Mouse (Mus musculus) hindbrain, embryonic 15.5 days (tissue): ENCODE results near the gene Nipal3. TPM values are rescaled to one million over a fixed set of nuclear protein-coding genes. Genes with fewer than 3 reads are reported as not detected.

Experiments
- ATAC-seq: fragments of 200-750 bp; cut with Nextera tagmentation; 2 replicates; pipeline ENCODE4 v1.8.0; 2017; ENCODE audit warnings: low read depth, moderate number of reproducible peaks, moderate TSS enrichment; ENCODE audit not compliant: low FRiP score
- H3K27ac ChIP-seq: fragments of 300-500 bp; sonication (generic); replicated peaks from 2 replicates; pipeline ENCODE4 v1.5.1; 2015; ENCODE audit warnings: mild to moderate bottlenecking, inconsistent platforms
- H3K27me3 ChIP-seq: fragments of 300-500 bp; sonication (generic); 2 replicates; pipeline ENCODE4 v1.6.1; 2015; ENCODE audit warnings: control low read depth, inconsistent platforms
- H3K36me3 ChIP-seq: fragments of 300-500 bp; sonication (generic); 2 replicates; pipeline ENCODE4 v1.6.1; 2015; ENCODE audit warnings: control low read depth, inconsistent platforms
- H3K4me1 ChIP-seq: fragments of 300-500 bp; sonication (generic); replicated peaks from 2 replicates; pipeline ENCODE4 v1.6.1; 2015; ENCODE audit warnings: control low read depth, inconsistent platforms
- H3K4me2 ChIP-seq: fragments of 300-500 bp; sonication (generic); 2 replicates; pipeline ENCODE4 v1.6.1; 2015; ENCODE audit warnings: moderate library complexity, mild to moderate bottlenecking, inconsistent platforms
- H3K4me3 ChIP-seq: fragments of 300-500 bp; sonication (generic); 2 replicates; pipeline ENCODE4 v1.5.1; 2015; ENCODE audit warnings: mild to moderate bottlenecking, inconsistent platforms
- H3K9ac ChIP-seq: fragments of 300-500 bp; sonication (generic); 2 replicates; pipeline ENCODE4 v1.6.1; 2015; ENCODE audit warnings: inconsistent platforms
- H3K9me3 ChIP-seq: fragments of 300-500 bp; sonication (generic); 2 replicates; pipeline ENCODE4 v1.6.1; 2016; ENCODE audit warnings: control low read depth, inconsistent platforms
- WGBS: fragments of 180-500 bp; shearing (Covaris S2); methylation state at CpG from one replicate; pipeline ENCODE4 v1.1.7; 2015; 5-methylcytosine and 5-hydroxymethylcytosine counted together
- polyA plus RNA-seq: library from polyadenylated mRNA; unstranded; fragments of >200 nt; fragmentation: Nextera tagmentation; extraction: Ambion mirVana; gene quantifications from 2 replicates; pipeline ENCODE4 v1.2.1, GENCODE M21; 2015

Nipal3 gene
- polyA plus RNA-seq, 1 experiment from 2014 or later, result 8.1 TPM

GRCm38 (mm10) chr4:135523939-135524338 is 29.1 kb upstream of the Nipal3 start:
- Histone ChIP-seq H3K36me3 (no peaks in the 10 kb centered on the region), H3K27ac (no peak overlapping the region), H3K9me3 (no peaks in the 10 kb centered on the region), H3K9ac (no peak overlapping the region), H3K4me1 (peaks cover 24% of the 10 kb centered on the region), H3K4me2 (no peak overlapping the region), H3K27me3 (peaks cover 13% of the 10 kb centered on the region; the same call in 1 of the 2 replicates), H3K4me3 (no peak overlapping the region)
- 0 out of 2 replicates have a peak, but pooled peaks have one; percentile 34 for ATAC-seq
- 1% methylated on average over 6 of the region's 7 CpGs for WGBS

GRCm38 (mm10) chr4:135520421-135520820 is 25.6 kb upstream of the Nipal3 start:
- H3K4me3 ChIP-seq, result no peak overlapping the region
- peaks cover 6% of the 10 kb centered on the region; the same call in 1 of the 2 replicates for H3K27me3 ChIP-seq
- H3K27ac ChIP-seq, result no peak overlapping the region
- H3K36me3 ChIP-seq, result no peaks in the 10 kb centered on the region
- 79% methylated on average over 9 of the region's 9 CpGs for WGBS
- no peak overlapping the region for H3K4me2 ChIP-seq
- no peak for ATAC-seq
- no peak overlapping the region for H3K9ac ChIP-seq
- H3K9me3 ChIP-seq, result no peaks in the 10 kb centered on the region
- H3K4me1 ChIP-seq, result peaks cover 15% of the 10 kb centered on the region

DNA sequence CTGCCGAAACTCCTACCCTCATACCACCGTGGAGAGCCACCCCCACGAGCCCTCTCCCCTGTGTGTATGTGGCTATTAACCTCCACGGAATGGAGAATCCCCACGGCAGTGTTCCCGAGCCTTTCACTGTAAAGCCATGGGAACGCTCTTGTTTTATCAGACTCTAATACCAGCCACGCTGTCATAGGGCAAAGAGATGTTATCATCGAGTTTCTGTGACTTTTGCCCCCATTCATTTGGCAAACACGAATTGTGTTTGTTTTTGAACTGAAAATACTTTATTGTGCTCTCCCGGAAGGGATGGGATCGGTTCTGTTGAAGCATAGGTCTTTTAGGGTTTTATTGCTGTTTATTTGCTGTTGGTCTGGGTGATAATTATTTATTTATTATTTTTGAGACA is 23.3 kb upstream of the Nipal3 start:
- Histone ChIP-seq H3K4me1 (no peaks in the 10 kb centered on the region), H3K9ac (no peak overlapping the region), H3K4me2 (no peak overlapping the region), H3K9me3 (no peaks in the 10 kb centered on the region), H3K27ac (no peak overlapping the region), H3K27me3 (0 out of 2 replicates have a peak, but pooled peaks cover 4% of the 10 kb centered on the region), H3K36me3 (no peaks in the 10 kb centered on the region), H3K4me3 (no peak overlapping the region)
- no peak for ATAC-seq
- 85% methylated on average over 12 of the region's 12 CpGs for WGBS

GRCm38 (mm10) chr4:135516351-135517316 is 21.8 kb upstream of the Nipal3 start:
- Histone ChIP-seq H3K36me3 (no peaks in the 10 kb centered on the region), H3K4me3 (no peak overlapping the region), H3K27ac (no peak overlapping the region), H3K9ac (no peak overlapping the region), H3K9me3 (no peaks in the 10 kb centered on the region), H3K4me2 (no peak overlapping the region), H3K4me1 (no peaks in the 10 kb centered on the region), H3K27me3 (no peaks in the 10 kb centered on the region)
- 52% methylated on average over 15 of the region's 15 CpGs for WGBS
- no peak for ATAC-seq

DNA sequence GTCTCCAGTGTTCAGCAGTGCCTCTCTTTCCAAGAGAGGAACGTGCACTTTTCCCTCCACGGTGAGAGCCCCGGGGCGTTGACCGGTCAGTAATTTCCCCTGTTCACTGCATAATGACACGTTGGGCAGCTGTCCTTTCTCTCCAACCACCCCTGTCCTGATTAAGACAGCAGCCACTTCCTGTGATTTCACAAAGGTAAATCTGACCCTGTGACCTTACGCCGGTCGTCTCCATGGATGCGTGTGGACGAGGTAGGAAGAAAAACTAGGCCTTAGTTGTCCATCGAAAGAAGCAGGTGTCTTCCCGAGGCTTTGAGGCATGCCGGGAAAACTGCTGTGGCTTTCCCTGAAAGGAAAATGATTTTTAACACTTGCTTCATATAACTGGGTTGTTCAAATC is 20.1 kb upstream of the Nipal3 start:
- no peaks in the 10 kb centered on the region for H3K36me3 ChIP-seq
- H3K27me3 ChIP-seq, result no peaks in the 10 kb centered on the region
- 67% methylated on average over 14 of the region's 14 CpGs for WGBS

DNA sequence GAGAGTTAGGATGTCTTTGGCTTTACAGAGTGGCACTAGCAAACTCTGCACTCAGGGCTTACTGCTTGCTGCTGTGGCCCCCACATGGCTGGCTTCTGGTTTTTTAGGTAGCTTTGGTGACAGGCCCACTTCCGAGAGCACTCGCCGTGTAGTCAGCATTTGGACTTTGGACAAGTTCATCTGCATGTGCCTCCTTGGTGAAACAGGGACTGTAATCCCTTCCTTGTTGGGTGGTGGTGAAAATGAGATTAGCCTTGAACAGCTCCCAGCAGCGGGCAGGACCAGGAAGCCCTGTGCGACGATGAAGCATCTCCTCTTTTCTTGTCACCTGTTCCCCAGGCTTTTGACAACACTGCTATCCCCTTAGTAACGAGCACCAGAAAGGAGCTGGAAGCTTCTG is 19.0 kb upstream of the Nipal3 start:
- Histone ChIP-seq H3K9ac (no peak overlapping the region), H3K4me3 (no peak overlapping the region), H3K9me3 (no peaks in the 10 kb centered on the region), H3K27me3 (no peaks in the 10 kb centered on the region), H3K27ac (no peak overlapping the region), H3K4me1 (no peaks in the 10 kb centered on the region), H3K36me3 (no peaks in the 10 kb centered on the region), H3K4me2 (no peak overlapping the region)
- no peak for ATAC-seq
- WGBS, result 89% methylated on average over 7 of the region's 7 CpGs

More for the DNA sequence above, 20.1 kb upstream of the Nipal3 start:
- Histone ChIP-seq H3K27ac (no peak overlapping the region), H3K4me3 (no peak overlapping the region), H3K4me1 (no peaks in the 10 kb centered on the region), H3K9me3 (no peaks in the 10 kb centered on the region), H3K4me2 (no peak overlapping the region), H3K9ac (no peak overlapping the region)
- ATAC-seq, result no peak

DNA sequence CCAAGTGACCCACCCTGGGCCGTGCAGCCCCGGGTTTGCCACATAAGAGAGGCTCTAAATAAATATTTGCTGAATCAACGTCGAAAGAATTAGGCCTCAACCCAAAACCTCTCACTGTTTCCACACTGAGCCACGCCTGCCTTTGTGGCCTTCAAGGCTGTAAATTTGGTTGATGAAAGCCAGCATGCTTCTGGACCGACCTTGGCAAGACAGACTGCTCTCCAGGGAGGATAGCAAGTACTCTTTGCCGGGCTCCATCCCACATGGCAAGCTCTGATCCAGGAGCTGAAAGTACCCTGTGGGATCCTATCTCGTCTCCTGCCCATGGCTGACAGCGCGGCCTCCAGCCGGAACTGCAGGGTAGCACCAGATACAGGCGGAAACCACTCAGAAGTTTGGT is 14.7 kb upstream of the Nipal3 start:
- H3K27ac ChIP-seq, result no peak overlapping the region
- no peaks in the 10 kb centered on the region for H3K27me3 ChIP-seq
- WGBS, result 67% methylated on average over 12 of the region's 12 CpGs
- no peak overlapping the region for H3K4me3 ChIP-seq
- no peaks in the 10 kb centered on the region for H3K9me3 ChIP-seq
- no peak overlapping the region for H3K9ac ChIP-seq
- no peak overlapping the region for H3K4me2 ChIP-seq
- H3K36me3 ChIP-seq, result no peaks in the 10 kb centered on the region
- 0 out of 2 replicates have a peak, but pooled peaks cover 2% of the 10 kb centered on the region for H3K4me1 ChIP-seq
- ATAC-seq, result no peak

DNA sequence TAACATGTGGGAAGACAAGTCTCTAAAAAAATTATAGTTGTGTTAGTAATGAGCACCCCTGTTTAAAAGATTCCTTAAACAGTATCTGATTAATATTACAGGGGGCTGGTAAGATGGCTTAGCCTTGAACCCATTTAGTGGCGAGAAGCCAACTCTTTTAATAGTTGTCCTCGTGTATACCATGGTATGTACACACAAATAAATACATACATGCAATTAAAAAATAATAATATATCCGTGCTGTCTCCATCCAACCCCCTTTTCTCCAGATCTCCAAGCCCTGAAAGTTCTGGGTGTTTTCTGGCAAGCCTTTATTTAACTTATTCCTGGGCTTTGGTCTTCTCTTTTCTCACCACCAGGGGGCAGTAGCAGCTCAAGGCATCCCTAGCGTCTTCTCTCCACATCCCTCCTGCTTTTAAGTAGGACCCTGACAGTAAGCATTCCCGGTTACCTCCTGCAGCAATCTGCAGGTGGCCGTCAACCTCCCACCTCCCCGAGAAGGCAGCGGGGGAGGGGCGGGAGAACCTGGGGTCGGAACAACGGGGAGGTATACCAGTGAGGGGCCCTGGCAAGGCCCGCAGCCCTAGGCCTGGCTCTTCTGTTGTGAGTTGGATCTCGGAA is 13.7 kb upstream of the Nipal3 start:
- ATAC-seq, result peak; percentile 43; the same call in 1 of the 2 replicates
- H3K9me3 ChIP-seq, result no peaks in the 10 kb centered on the region
- 0 out of 2 replicates have a peak overlapping the region, but pooled peaks have one; percentile 37 for H3K9ac ChIP-seq
- H3K4me2 ChIP-seq, result peak overlapping the region; percentile 51
- H3K36me3 ChIP-seq, result no peaks in the 10 kb centered on the region
- no peaks in the 10 kb centered on the region for H3K27me3 ChIP-seq
- peak overlapping the region; percentile 21; the same call in 1 of the 2 replicates for H3K4me3 ChIP-seq
- H3K4me1 ChIP-seq, result 0 out of 2 replicates have a peak, but pooled peaks cover 2% of the 10 kb centered on the region
- WGBS, result 13% methylated on average over 13 of the region's 13 CpGs
- peak overlapping the region; percentile 46 for H3K27ac ChIP-seq

- Histone ChIP-seq H3K36me3 (no peaks in the 10 kb centered on the region), H3K27ac (peak overlapping the region; percentile 46), H3K27me3 (no peaks in the 10 kb centered on the region), H3K9ac (0 out of 2 replicates have a peak overlapping the region, but pooled peaks have one; percentile 23), H3K4me3 (peak overlapping the region; percentile 23), H3K4me2 (peak overlapping the region; percentile 52), H3K4me1 (0 out of 2 replicates have a peak, but pooled peaks cover 2% of the 10 kb centered on the region), H3K9me3 (no peaks in the 10 kb centered on the region)
- 12% methylated on average over 22 of the region's 22 CpGs for WGBS
- peak; percentile 69 for ATAC-seq
Measured at GRCm38 (mm10) chr4:135507547-135508350, 12.9 kb upstream of the Nipal3 start.

- Histone ChIP-seq H3K4me1 (0 out of 2 replicates have a peak, but pooled peaks cover 2% of the 10 kb centered on the region), H3K27me3 (no peaks in the 10 kb centered on the region), H3K4me2 (no peak overlapping the region), H3K36me3 (no peaks in the 10 kb centered on the region), H3K4me3 (no peak overlapping the region), H3K9ac (no peak overlapping the region), H3K27ac (no peak overlapping the region), H3K9me3 (no peaks in the 10 kb centered on the region)
- ATAC-seq, result no peak
- WGBS, result 69% methylated on average over 11 of the region's 11 CpGs
Measured at GRCm38 (mm10) chr4:135505794-135506193, 11.0 kb upstream of the Nipal3 start.

GRCm38 (mm10) chr4:135501587-135501986 is 6.7 kb upstream of the Nipal3 start:
- H3K4me2 ChIP-seq, result no peak overlapping the region
- no peaks in the 10 kb centered on the region for H3K9me3 ChIP-seq
- WGBS, result 56% methylated on average over 4 of the region's 4 CpGs
- H3K27ac ChIP-seq, result no peak overlapping the region
- ATAC-seq, result no peak
- H3K27me3 ChIP-seq, result no peaks in the 10 kb centered on the region
- no peaks in the 10 kb centered on the region for H3K36me3 ChIP-seq
- no peaks in the 10 kb centered on the region for H3K4me1 ChIP-seq
- H3K9ac ChIP-seq, result no peak overlapping the region
- no peak overlapping the region for H3K4me3 ChIP-seq
